Mouse (Mus musculus) myocyte (in vitro differentiated cells): Measurements from ENCODE around the gene Sox15.

Experiments
- CEBPB ChIP-seq: IDR thresholded peaks from 2 replicates; pipeline ENCODE4 v1.6.1; 2011; ENCODE audit warnings: mild to moderate bottlenecking, moderate library complexity; ENCODE audit not compliant: poor library complexity, insufficient read depth, severe bottlenecking
- E2F4 ChIP-seq: IDR thresholded peaks from one replicate; pipeline ENCODE4 v1.6.1; 2011; ENCODE audit warnings: mild to moderate bottlenecking, control low read depth, moderate library complexity; ENCODE audit not compliant: insufficient read depth
- MAX ChIP-seq: IDR thresholded peaks from one replicate; pipeline ENCODE4 v1.6.1; 2011; ENCODE audit warnings: low read depth, mild to moderate bottlenecking, control low read depth
- MYOD1 ChIP-seq, 3 experiments: IDR thresholded peaks; one replicate each; pipeline ENCODE4 v1.6.1; 2011; ENCODE audit warnings: control low read depth in 2 of 3, low read depth in 2 of 3, mild to moderate bottlenecking in 2 of 3, moderate library complexity in 1 of 3; ENCODE audit not compliant: insufficient read length in 2 of 3, control insufficient read depth in 1 of 3
- MYOG ChIP-seq, 3 experiments: IDR thresholded peaks; one replicate each; pipeline ENCODE4 v1.6.1; 2011; ENCODE audit warnings: control low read depth in 2 of 3, low read depth in 2 of 3, mild to moderate bottlenecking in 2 of 3; ENCODE audit not compliant: insufficient read length in 2 of 3, control insufficient read depth in 1 of 3, insufficient read depth in 1 of 3
- POLR2A ChIP-seq: IDR thresholded peaks from one replicate; pipeline ENCODE4 v1.6.1; 2011; ENCODE audit warnings: low read depth, mild to moderate bottlenecking, control low read depth, moderate library complexity; ENCODE audit not compliant: insufficient read length
- POLR2AphosphoS2 ChIP-seq: IDR thresholded peaks from one replicate; pipeline ENCODE4 v1.6.1; 2011; ENCODE audit warnings: low read depth, control low read depth; ENCODE audit not compliant: insufficient read length
- SRF ChIP-seq: IDR thresholded peaks from one replicate; pipeline ENCODE4 v1.6.1; 2011; ENCODE audit warnings: low read depth; ENCODE audit not compliant: control insufficient read depth, insufficient read length
- TCF12 ChIP-seq: IDR thresholded peaks from one replicate; pipeline ENCODE4 v1.6.1; 2011; ENCODE audit warnings: mild to moderate bottlenecking, control low read depth; ENCODE audit not compliant: poor library complexity, insufficient read depth, severe bottlenecking
- TCF3 ChIP-seq: IDR thresholded peaks from one replicate; pipeline ENCODE4 v1.6.1; 2011; ENCODE audit warnings: low read depth, control low read depth; ENCODE audit not compliant: insufficient read length
- USF1 ChIP-seq: IDR thresholded peaks from one replicate; pipeline ENCODE4 v1.6.1; 2011; ENCODE audit warnings: low read depth, mild to moderate bottlenecking, control low read depth, moderate library complexity

DNA sequence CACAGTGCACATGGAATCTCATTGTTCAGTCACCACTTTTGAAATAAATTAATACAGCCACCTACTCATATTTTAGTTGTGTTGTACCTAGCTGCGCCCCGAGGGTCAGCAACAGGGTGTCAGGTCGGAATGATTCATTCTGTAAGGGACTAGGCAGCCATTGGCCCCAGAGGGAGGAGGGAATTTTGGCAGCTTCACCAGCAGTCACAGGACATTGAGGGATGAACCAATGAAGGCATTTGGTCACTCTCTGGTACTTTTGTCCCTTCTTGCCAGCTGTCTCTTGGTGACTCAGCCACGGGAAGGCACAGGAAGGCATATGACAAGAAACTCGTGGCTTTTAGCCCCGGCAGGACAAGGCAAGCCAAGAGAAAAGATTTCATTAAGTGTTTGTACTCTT, 8.7 kb downstream of the Sox15 start:
- TF ChIP-seq SRF (no peak), MYOD1 (IDR thresholded peaks at IDR 0.05; ENCODE audit: control insufficient read depth in 1 of 3, insufficient read length in 2 of 3, low read depth in 2 of 3) (peak in 2 of 3 experiments; percentile 60), CEBPB (no peak), POLR2A (no peak), USF1 (no peak), POLR2AphosphoS2 (peak; percentile 59), E2F4 (no peak), MAX (no peak), TCF12 (no peak), TCF3 (no peak), MYOG (IDR thresholded peaks at IDR 0.05; ENCODE audit: control insufficient read depth in 1 of 3, insufficient read depth in 1 of 3, insufficient read length in 2 of 3, low read depth in 2 of 3) (peak in 2 of 3 experiments; percentile 62 to 76)
